Mouse (Mus musculus): ENCODE results near the gene Plin3.

- TF ChIP-seq CTCF (IDR thresholded peaks at IDR 0.05; ENCODE audit: low read depth) (no peak), EP300 (IDR thresholded peaks at IDR 0.05; ENCODE audit: low read depth) (no peak)
Observed at GRCm38 (mm10) chr17:56285995-56286394, 6.7 kb downstream of the Plin3 start.

Measured in liver, postnatal 0 days (tissue).